In the genomic region with DNA sequence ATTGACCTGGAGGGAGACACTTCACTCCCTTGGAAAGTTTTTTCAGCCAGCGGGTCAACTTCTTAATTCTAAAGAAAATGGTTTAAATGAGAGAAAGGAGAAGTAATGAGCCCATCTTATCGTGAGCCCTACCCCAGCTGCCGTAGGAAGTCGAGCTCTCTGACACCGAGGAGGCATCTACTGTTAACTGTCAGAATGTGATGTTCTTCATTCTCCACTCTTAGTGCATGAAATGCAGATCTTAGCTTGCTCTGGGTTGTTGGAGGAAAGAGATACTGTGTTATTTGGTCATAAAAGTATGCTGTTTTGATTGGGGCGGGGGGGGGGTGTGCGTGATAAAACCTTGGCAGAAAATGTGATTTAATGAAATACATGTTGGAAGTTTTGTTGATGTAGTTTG, we compare ENCODE assay signal across 19 mouse cellular contexts.
DNase-seq lines count a peak whose midpoint lies in the region; ATAC-seq and TF ChIP-seq lines count a peak whose summit lies in the region.
"Had no signal": no experiment of that assay in that cellular context is flagged by ENCODE, and none has a peak within 500 bp of the region (broad histone marks: within the 10 kb centered on the region; RNA-seq: fewer than 3 reads in every experiment).

No protein-coding gene starts in this region.

- H3K4me3 ChIP-seq in hindbrain, embryonic 12.5 days = no peak overlapping the region
- H3K4me3 ChIP-seq in hindbrain, postnatal 0 days (ENCODE audit: low read length) = no peak overlapping the region
- peak overlapping the region; percentile 13; the same call in 1 of the 2 replicates for H3K4me3 ChIP-seq in embryonic facial prominence, embryonic 10.5 days
- H3K4me3 ChIP-seq: gastrocnemius, adult 2 months; heart, embryonic 13.5 days; liver, embryonic 15.5 days; myocyte; stomach, embryonic 15.5 days had no signal

- DNase-seq in hindbrain, postnatal 0 days (ENCODE audit: low spot score) = no peak
- DNase-seq in B cell, adult 2 months = peak; percentile 15 to 19
- no peak for DNase-seq in embryonic facial prominence, embryonic 10.5 days (ENCODE audit: low spot score)
- no peak for DNase-seq in heart, adult 9 months (ENCODE audit: low spot score in 2 of 2)
- no peak for DNase-seq in left cerebral cortex, postnatal 25 days (ENCODE audit: low spot score in 2 of 2)
- DNase-seq in urinary bladder, adult 18-20 months (ENCODE audit: low spot score in 2 of 2) = no peak
- DNase-seq: cerebellum, adult 2 months; gastrocnemius, adult 2 months; heart, adult 11 months; kidney, adult 11 months; left cerebral cortex, postnatal 4 days; midbrain, embryonic 14.5 days; thymus, adult 2 months had no signal

- H3K36me3 ChIP-seq in hindbrain, embryonic 12.5 days = no peaks in the 10 kb centered on the region
- H3K36me3 ChIP-seq in hindbrain, postnatal 0 days (ENCODE audit: insufficient read depth, low read length) = no peaks in the 10 kb centered on the region
- H3K36me3 ChIP-seq in embryonic facial prominence, embryonic 10.5 days (replicated peaks) = 0 out of 2 replicates have a peak, but pooled peaks cover under 1% of the 10 kb centered on the region
- H3K36me3 ChIP-seq: heart, embryonic 13.5 days; liver, embryonic 15.5 days; stomach, embryonic 15.5 days had no signal

- TF ChIP-seq CTCF in hindbrain, postnatal 0 days (IDR thresholded peaks at IDR 0.05; ENCODE audit: low read depth) = no peak

- 73% methylated on average over 7 of the region's 7 CpGs for WGBS in hindbrain, embryonic 12.5 days
- WGBS in hindbrain, postnatal 0 days = 87% methylated on average over 7 of the region's 7 CpGs
- WGBS in embryonic facial prominence, embryonic 10.5 days = 40% methylated on average over 7 of the region's 7 CpGs

- intact Hi-C loops in left cerebral cortex, postnatal 25 days (cut with DNase I) = no loop called here

- no peak overlapping the region for H3K9ac ChIP-seq in hindbrain, embryonic 12.5 days
- no peak overlapping the region for H3K9ac ChIP-seq in hindbrain, postnatal 0 days (replicated peaks; ENCODE audit: low read length)
- H3K9ac ChIP-seq: heart, embryonic 13.5 days; liver, embryonic 15.5 days; stomach, embryonic 15.5 days had no signal

- H3K4me1 ChIP-seq in hindbrain, embryonic 12.5 days = peaks cover 45% of the 10 kb centered on the region
- H3K4me1 ChIP-seq in hindbrain, postnatal 0 days (ENCODE audit: insufficient read depth, low read length) = peaks cover 7% of the 10 kb centered on the region
- peaks cover 83% of the 10 kb centered on the region for H3K4me1 ChIP-seq in embryonic facial prominence, embryonic 10.5 days

- H3K27ac ChIP-seq in hindbrain, embryonic 12.5 days = no peak overlapping the region; the same call in 1 of the 2 replicates
- no peak overlapping the region for H3K27ac ChIP-seq in hindbrain, postnatal 0 days
- peak overlapping the region; percentile 59; the same call in 1 of the 2 replicates for H3K27ac ChIP-seq in embryonic facial prominence, embryonic 10.5 days (replicated peaks)
- H3K27ac ChIP-seq: gastrocnemius, adult 2 months; heart, embryonic 13.5 days; liver, embryonic 15.5 days; stomach, embryonic 15.5 days had no signal

- no peaks in the 10 kb centered on the region for H3K9me3 ChIP-seq in hindbrain, embryonic 12.5 days (replicated peaks)
- no peaks in the 10 kb centered on the region for H3K9me3 ChIP-seq in hindbrain, postnatal 0 days (ENCODE audit: low read length)
- no peaks in the 10 kb centered on the region for H3K9me3 ChIP-seq in embryonic facial prominence, embryonic 10.5 days
- H3K9me3 ChIP-seq: heart, embryonic 13.5 days; liver, embryonic 15.5 days; stomach, embryonic 15.5 days had no signal

- ATAC-seq in hindbrain, embryonic 12.5 days (ENCODE audit: low FRiP score) = no peak
- no peak for ATAC-seq in hindbrain, postnatal 0 days
- peak; percentile 31 to 46; a peak in 3 of 4 replicates for ATAC-seq in hematopoietic stem cell, adult 5-6 weeks (replicated peaks in 1 of 2; ENCODE audit: insufficient read depth in 1 of 2, low FRiP score in 2 of 2, low TSS enrichment in 1 of 2, low read depth in 1 of 2, poor library complexity in 2 of 2, severe bottlenecking in 2 of 2)

- no peaks in the 10 kb centered on the region for H3K27me3 ChIP-seq in hindbrain, embryonic 12.5 days
- H3K27me3 ChIP-seq in hindbrain, postnatal 0 days (ENCODE audit: insufficient read depth, low read length) = no peaks in the 10 kb centered on the region
- no peaks in the 10 kb centered on the region for H3K27me3 ChIP-seq in embryonic facial prominence, embryonic 10.5 days (replicated peaks; ENCODE audit: low read depth, poor library complexity, severe bottlenecking)
- H3K27me3 ChIP-seq: heart, embryonic 13.5 days; liver, embryonic 15.5 days; stomach, embryonic 15.5 days had no signal

- 0 out of 2 replicates have a peak overlapping the region, but pooled peaks have one; percentile 8 for H3K4me2 ChIP-seq in hindbrain, embryonic 12.5 days (replicated peaks)
- no peak overlapping the region for H3K4me2 ChIP-seq in hindbrain, postnatal 0 days (ENCODE audit: low read depth, low read length)
- H3K4me2 ChIP-seq: heart, embryonic 13.5 days; liver, embryonic 15.5 days; stomach, embryonic 15.5 days had no signal

Comparison
In these comparisons a context has a peak if more than half of its experiments do, and no peak if none do; other contexts are left out.
1. ATAC-seq: peak in hematopoietic stem cell, adult 5-6 weeks (2 of 2); none in hindbrain, embryonic 12.5 days (single experiment) and hindbrain, postnatal 0 days (single experiment).
2. DNase-seq: peak in B cell, adult 2 months (2 of 2); none in hindbrain, postnatal 0 days (single experiment), embryonic facial prominence, embryonic 10.5 days (single experiment), heart, adult 9 months (0 of 2), left cerebral cortex, postnatal 25 days (0 of 2) and urinary bladder, adult 18-20 months (0 of 2).